Mouse (Mus musculus): ENCODE results near the gene Tead3. TPM values are rescaled to one million over a fixed set of nuclear protein-coding genes. Genes with fewer than 3 reads are reported as not detected.
"Not testable (repeated sequence)": the region's sequence is repeated elsewhere in the genome, so short reads cannot be mapped to it uniquely, and the experiment has no call there.

Tead3 gene
- polyA plus RNA-seq, 1 experiment from 2014 or later = 10.0 TPM

DNA sequence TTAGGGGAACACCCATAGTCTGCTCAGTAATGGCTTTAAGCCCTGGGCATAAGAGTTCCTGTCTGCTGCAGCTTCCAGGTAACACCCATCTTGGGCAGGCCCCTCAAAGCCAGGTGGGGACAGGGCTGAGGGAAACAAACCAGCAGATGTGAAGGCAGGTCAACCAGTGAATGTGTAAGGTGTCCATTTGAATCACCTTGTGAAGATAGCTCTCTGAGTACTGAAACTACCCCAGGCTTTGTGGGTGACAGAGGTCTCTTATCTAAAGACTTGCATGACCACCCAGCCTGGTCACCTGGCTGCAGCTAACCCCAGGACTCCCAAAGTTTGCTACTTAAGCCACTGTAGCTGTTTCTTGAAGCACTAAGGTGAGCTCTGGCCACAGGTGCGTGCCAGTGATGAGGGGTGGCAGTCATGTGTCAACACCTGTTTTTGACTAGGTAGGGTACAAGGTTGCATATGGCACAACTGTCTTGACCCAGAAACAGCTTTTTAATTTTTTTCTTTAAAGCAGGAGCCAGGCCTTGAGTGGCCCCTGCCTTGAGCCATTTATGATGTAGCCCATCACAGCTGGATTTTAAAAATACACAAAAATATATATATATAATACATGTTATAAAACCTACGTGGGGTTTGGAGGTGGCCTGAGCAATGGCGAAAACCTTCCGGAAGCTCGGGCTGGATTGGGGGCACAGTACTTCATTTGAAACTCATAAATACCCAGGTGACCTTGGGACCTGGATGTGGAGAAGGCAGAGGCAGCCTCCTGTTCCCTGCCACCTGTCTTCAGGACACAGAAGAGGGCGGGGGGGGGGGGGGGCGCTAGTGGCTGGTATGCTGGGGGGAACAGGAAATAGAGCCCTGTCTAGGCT lies 19.1 kb downstream of the Tead3 start:
- no peak overlapping the region for H3K4me2 ChIP-seq (ENCODE audit: low read depth, severe bottlenecking)
- peaks cover 14% of the 10 kb centered on the region for H3K36me3 ChIP-seq (ENCODE audit: control insufficient read depth, insufficient read depth, low read length)
- ATAC-seq (ENCODE audit: insufficient number of reproducible peaks, low FRiP score, low TSS enrichment, low read depth) (no peak), DNase-seq (ENCODE audit: low spot score) (peak; percentile 55)
- no peaks in the 10 kb centered on the region for H3K9me3 ChIP-seq (ENCODE audit: control insufficient read depth, low read length)
- no peak overlapping the region for H3K4me3 ChIP-seq (ENCODE audit: low read depth, low read length)
- no peak overlapping the region for H3K9ac ChIP-seq (ENCODE audit: low read length)
- WGBS = 20% methylated on average over 5 of the region's 7 CpGs
- H3K27me3 ChIP-seq (ENCODE audit: control insufficient read depth, insufficient read depth, low read length) = no peaks in the 10 kb centered on the region
- H3K27ac ChIP-seq (replicated peaks; ENCODE audit: low read depth, low read length) = peak overlapping the region; percentile 36; the same call in 1 of the 2 replicates
- peaks cover 49% of the 10 kb centered on the region for H3K4me1 ChIP-seq (ENCODE audit: control insufficient read depth, insufficient read depth, low read length)

DNA sequence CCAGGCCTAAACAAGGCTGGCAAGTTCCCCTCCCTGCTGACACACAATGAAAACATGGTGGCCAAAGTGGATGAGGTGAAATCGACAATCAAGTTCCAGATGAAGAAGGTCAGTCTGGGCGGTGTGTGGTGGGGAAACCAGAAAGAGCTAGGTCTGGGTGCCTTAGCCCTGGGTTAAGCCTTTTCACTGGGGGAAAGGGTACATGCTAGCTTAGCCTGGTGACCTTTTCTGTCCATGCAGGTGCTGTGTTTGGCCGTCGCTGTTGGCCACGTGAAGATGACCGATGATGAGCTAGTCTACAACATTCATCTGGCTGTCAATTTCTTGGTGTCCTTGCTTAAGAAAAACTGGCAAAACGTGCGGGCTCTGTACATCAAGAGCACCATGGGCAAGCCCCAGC lies 20.0 kb downstream of the Tead3 start:
- not testable (repeated sequence) for H3K27ac ChIP-seq (replicated peaks; ENCODE audit: low read depth, low read length)

DNA sequence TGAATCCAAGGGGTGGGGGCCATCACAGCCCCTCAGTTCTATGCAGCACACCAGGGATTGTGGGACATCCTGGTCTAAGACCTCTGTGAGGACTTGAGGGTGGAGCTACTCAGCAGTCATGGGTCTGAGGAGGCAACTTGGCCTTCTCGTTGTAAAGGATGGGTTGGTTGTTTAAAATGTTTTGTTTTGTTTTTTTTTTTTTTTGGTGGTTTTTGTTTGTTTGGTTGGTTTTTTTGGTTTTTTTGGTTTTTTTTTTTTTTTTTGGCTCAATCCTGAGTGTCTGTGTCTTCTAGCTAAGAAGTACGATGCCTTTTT lies 20.4 kb downstream of the Tead3 start:
- no peaks in the 10 kb centered on the region for H3K27me3 ChIP-seq (ENCODE audit: control insufficient read depth, insufficient read depth, low read length)
- ATAC-seq (ENCODE audit: insufficient number of reproducible peaks, low FRiP score, low TSS enrichment, low read depth) (no peak), DNase-seq (ENCODE audit: low spot score) (no peak)
- H3K9me3 ChIP-seq (ENCODE audit: control insufficient read depth, low read length) = no peaks in the 10 kb centered on the region
- H3K4me2 ChIP-seq (ENCODE audit: low read depth, severe bottlenecking) = peak overlapping the region; percentile 75
- peak overlapping the region; percentile 24; the same call in 1 of the 2 replicates for H3K9ac ChIP-seq (ENCODE audit: low read length)
- H3K27ac ChIP-seq (replicated peaks; ENCODE audit: low read depth, low read length) = 0 out of 2 replicates have a peak overlapping the region, but pooled peaks have one; percentile 30
- peaks cover 49% of the 10 kb centered on the region for H3K4me1 ChIP-seq (ENCODE audit: control insufficient read depth, insufficient read depth, low read length)
- H3K4me3 ChIP-seq (ENCODE audit: low read depth, low read length) = peak overlapping the region; percentile 97
- 53% methylated on average over 2 of the region's 2 CpGs for WGBS
- H3K36me3 ChIP-seq (ENCODE audit: control insufficient read depth, insufficient read depth, low read length) = peaks cover 14% of the 10 kb centered on the region

More for the DNA sequence above, 20.0 kb downstream of the Tead3 start:
- not testable (repeated sequence) for H3K9ac ChIP-seq (ENCODE audit: low read length); H3K4me3 ChIP-seq (ENCODE audit: low read depth, low read length); H3K27me3 ChIP-seq (ENCODE audit: control insufficient read depth, insufficient read depth, low read length); DNase-seq (ENCODE audit: low spot score); ATAC-seq (ENCODE audit: insufficient number of reproducible peaks, low FRiP score, low TSS enrichment, low read depth); H3K4me2 ChIP-seq (ENCODE audit: low read depth, severe bottlenecking); H3K9me3 ChIP-seq (ENCODE audit: control insufficient read depth, low read length)
- WGBS = 72% methylated on average over 6 of the region's 8 CpGs
- peaks cover 49% of the 10 kb centered on the region for H3K4me1 ChIP-seq (ENCODE audit: control insufficient read depth, insufficient read depth, low read length)
- peaks cover 14% of the 10 kb centered on the region for H3K36me3 ChIP-seq (ENCODE audit: control insufficient read depth, insufficient read depth, low read length)

DNA sequence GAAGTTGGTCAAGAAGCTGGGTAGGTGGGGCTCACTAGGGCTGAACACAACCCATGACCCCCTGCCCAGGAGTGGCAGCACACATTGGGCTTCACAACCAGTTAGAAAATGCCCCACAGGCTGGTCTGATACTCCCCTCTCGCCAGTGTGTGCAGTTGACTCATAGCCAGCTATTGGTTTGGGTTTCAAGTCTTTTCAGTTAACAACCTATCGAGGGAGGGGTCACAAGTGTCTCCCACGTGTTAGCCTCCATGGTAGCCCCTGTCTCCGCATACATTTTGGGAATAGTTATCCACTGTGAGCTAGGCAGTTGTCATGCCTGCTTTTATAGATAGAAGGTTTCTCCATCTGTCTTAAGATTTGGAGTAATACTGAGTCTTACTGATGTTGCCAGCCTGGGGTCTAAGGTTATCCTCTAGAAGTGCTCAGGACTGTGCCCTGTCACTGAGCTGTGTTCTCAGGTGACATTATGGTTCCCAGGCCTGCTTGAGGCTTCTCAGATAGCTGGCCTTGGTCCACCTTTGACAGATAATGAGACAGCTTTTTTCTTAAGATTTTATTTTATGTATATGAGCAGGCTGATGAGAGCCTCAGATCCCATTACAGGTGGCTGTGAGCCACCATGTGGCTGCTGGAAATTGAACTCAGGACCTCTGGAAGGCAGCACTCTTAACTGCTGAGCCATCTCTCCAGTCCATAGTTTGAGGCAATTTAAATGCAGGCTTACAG lies 20.9 kb downstream of the Tead3 start:
- WGBS = 6% methylated on average over 4 of the region's 4 CpGs
- H3K9me3 ChIP-seq (ENCODE audit: control insufficient read depth, low read length) = no peaks in the 10 kb centered on the region
- ATAC-seq (ENCODE audit: insufficient number of reproducible peaks, low FRiP score, low TSS enrichment, low read depth) (no peak), DNase-seq (ENCODE audit: low spot score) (peak; percentile 42)
- no peaks in the 10 kb centered on the region for H3K27me3 ChIP-seq (ENCODE audit: control insufficient read depth, insufficient read depth, low read length)
- peaks cover 15% of the 10 kb centered on the region for H3K36me3 ChIP-seq (ENCODE audit: control insufficient read depth, insufficient read depth, low read length)
- peaks cover 49% of the 10 kb centered on the region for H3K4me1 ChIP-seq (ENCODE audit: control insufficient read depth, insufficient read depth, low read length)
- H3K27ac ChIP-seq (replicated peaks; ENCODE audit: low read depth, low read length) = peak overlapping the region; percentile 95
- H3K4me2 ChIP-seq (ENCODE audit: low read depth, severe bottlenecking) = peak overlapping the region; percentile 75
- peak overlapping the region; percentile 99 for H3K9ac ChIP-seq (ENCODE audit: low read length)
- H3K4me3 ChIP-seq (ENCODE audit: low read depth, low read length) = peak overlapping the region; percentile 97

DNA sequence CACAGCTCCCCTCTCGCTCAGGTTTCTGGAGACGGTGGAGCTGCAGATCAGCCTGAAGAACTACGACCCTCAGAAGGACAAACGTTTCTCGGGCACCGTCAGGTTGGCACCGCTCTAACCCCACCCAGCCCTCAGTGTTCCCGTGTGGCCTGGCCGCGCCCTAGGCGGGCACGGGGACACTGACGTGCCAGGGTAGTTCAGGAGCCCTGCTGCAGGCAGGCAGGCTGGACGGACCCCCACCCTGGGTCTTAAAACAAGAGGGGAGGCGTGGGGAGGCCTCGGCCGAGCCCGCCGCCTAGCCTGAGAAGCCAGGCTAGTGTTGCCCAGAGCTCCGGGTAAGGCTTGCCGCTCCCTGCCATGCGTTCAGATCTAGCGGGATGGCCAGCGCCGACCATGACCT lies 21.7 kb downstream of the Tead3 start:
- Histone ChIP-seq H3K4me3 (ENCODE audit: low read depth, low read length) (peak overlapping the region; percentile 97), H3K27me3 (ENCODE audit: control insufficient read depth, insufficient read depth, low read length) (no peaks in the 10 kb centered on the region), H3K9me3 (ENCODE audit: control insufficient read depth, low read length) (no peaks in the 10 kb centered on the region), H3K4me1 (ENCODE audit: control insufficient read depth, insufficient read depth, low read length) (peaks cover 44% of the 10 kb centered on the region), H3K36me3 (ENCODE audit: control insufficient read depth, insufficient read depth, low read length) (peaks cover 17% of the 10 kb centered on the region), H3K4me2 (ENCODE audit: low read depth, severe bottlenecking) (peak overlapping the region; percentile 75), H3K9ac (ENCODE audit: low read length) (peak overlapping the region; percentile 99), H3K27ac (replicated peaks; ENCODE audit: low read depth, low read length) (peak overlapping the region; percentile 95)
- no peak for ATAC-seq (ENCODE audit: insufficient number of reproducible peaks, low FRiP score, low TSS enrichment, low read depth)
- under 1% methylated on average over 24 of the region's 25 CpGs for WGBS
- DNase-seq (ENCODE audit: low spot score) = peak; percentile 52

DNA sequence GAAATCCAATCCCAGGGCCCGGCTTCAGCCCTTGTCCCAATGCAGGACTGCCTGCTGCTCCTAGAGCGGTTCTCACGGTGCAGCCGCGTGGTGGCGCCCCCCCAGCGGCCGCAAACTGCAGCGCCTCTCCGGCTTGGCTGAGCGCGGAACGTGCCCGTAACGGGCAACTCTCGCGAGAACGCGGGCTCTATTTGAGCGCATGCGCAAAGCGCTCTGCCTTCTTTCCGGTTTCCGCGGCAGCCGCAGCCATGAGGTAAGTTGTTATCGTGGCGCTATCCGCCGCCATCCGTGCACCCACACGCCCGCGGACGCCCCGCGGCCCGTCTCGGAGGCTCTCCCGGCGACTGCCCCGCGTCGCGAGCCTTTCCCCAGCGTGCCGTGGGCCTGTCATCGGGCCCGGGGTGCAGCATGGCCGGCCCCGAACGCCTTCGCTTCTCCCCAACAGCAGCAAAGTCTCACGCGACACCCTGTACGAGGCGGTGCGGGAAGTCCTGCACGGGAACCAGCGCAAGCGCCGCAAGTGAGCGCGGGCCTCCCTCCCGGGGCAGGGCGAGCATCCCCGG lies 22.2 kb downstream of the Tead3 start, which contains the start of gene Rpl10a:
Gene Rpl10a (plus strand): TSS at position 106 of the 563 bp plus-strand sequence.
- peaks cover 17% of the 10 kb centered on the region for H3K36me3 ChIP-seq (ENCODE audit: control insufficient read depth, insufficient read depth, low read length)
- WGBS = under 1% methylated on average over 67 of the region's 67 CpGs
- H3K9me3 ChIP-seq (ENCODE audit: control insufficient read depth, low read length) = no peaks in the 10 kb centered on the region
- DNase-seq (ENCODE audit: low spot score) = peak; percentile 99
- peak within 1 kb of the TSS; percentile 99 for H3K9ac ChIP-seq (ENCODE audit: low read length)
- ATAC-seq (ENCODE audit: insufficient number of reproducible peaks, low FRiP score, low TSS enrichment, low read depth) = peak; percentile 80
- H3K27me3 ChIP-seq (ENCODE audit: control insufficient read depth, insufficient read depth, low read length) = no peaks in the 10 kb centered on the region
- peak within 1 kb of the TSS; percentile 75 for H3K4me2 ChIP-seq (ENCODE audit: low read depth, severe bottlenecking)
- peak within 1 kb of the TSS; percentile 97 for H3K4me3 ChIP-seq (ENCODE audit: low read depth, low read length)
- H3K4me1 ChIP-seq (ENCODE audit: control insufficient read depth, insufficient read depth, low read length) = peaks cover 39% of the 10 kb centered on the region
- peak within 1 kb of the TSS; percentile 95 for H3K27ac ChIP-seq (replicated peaks; ENCODE audit: low read depth, low read length)

DNA sequence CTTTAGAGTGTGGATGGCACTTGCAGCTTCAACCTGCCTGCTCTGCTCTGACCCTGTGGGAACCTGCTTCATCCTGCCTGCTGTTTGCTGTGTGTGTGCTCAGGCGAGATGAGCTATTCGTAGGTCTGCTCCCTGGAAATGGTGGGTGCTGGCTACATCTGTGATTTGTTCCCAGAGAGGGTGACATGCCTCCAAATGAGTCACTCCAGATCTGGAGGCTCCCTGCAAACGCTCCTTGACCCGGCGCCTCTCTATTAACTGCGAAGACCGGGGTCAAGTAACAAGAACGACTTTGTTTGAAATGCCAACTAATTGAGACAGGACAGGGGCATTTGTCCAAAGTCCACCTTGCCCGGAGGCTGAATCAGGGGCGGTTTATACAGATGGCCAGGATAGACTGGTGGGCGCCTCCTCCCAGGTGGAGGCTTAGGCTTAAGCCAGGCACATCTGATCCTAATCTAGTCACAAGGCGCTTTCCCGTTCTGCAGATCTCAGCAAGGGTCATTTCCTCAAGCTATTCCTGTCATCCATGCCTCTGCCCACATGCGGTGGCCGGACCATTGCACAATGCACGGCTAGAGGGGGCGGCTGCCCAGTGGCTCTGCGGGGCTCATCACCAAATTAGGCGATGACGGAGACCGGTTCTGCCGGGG lies 22.8 kb downstream of the Tead3 start:
- Histone ChIP-seq H3K36me3 (ENCODE audit: control insufficient read depth, insufficient read depth, low read length) (peaks cover 17% of the 10 kb centered on the region), H3K4me3 (ENCODE audit: low read depth, low read length) (peak overlapping the region; percentile 97), H3K27ac (replicated peaks; ENCODE audit: low read depth, low read length) (peak overlapping the region; percentile 95), H3K9me3 (ENCODE audit: control insufficient read depth, low read length) (no peaks in the 10 kb centered on the region), H3K27me3 (ENCODE audit: control insufficient read depth, insufficient read depth, low read length) (no peaks in the 10 kb centered on the region), H3K4me1 (ENCODE audit: control insufficient read depth, insufficient read depth, low read length) (peaks cover 33% of the 10 kb centered on the region), H3K4me2 (ENCODE audit: low read depth, severe bottlenecking) (peak overlapping the region; percentile 75), H3K9ac (ENCODE audit: low read length) (peak overlapping the region; percentile 99)
- DNase-seq (ENCODE audit: low spot score) = no peak
- peak; percentile 44 for ATAC-seq (ENCODE audit: insufficient number of reproducible peaks, low FRiP score, low TSS enrichment, low read depth)
- WGBS = 2% methylated on average over 22 of the region's 22 CpGs

DNA sequence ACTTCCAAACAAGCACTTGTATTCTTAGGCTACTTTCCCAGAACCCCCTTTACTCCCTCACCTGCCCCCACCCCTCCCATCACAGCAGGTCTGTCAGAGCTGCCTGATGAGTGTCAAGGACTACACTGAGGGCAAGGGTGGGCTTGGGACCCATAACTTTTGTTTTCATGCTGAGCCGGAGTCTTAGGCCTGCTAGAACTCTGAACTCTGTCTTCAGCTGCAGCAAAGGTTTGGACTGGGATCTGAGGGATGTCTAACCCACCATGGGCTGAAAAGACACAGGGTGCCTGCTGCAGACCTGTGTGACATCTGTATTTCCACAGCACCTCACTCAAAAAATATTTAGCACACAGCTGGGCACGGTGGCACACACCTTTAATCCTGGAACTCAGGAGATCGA lies 23.7 kb downstream of the Tead3 start:
- Histone ChIP-seq H3K27me3 (ENCODE audit: control insufficient read depth, insufficient read depth, low read length) (no peaks in the 10 kb centered on the region), H3K27ac (replicated peaks; ENCODE audit: low read depth, low read length) (no peak overlapping the region), H3K4me1 (ENCODE audit: control insufficient read depth, insufficient read depth, low read length) (peaks cover 24% of the 10 kb centered on the region), H3K9me3 (ENCODE audit: control insufficient read depth, low read length) (no peaks in the 10 kb centered on the region), H3K9ac (ENCODE audit: low read length) (no peak overlapping the region; the same call in none of the 2 replicates), H3K4me2 (ENCODE audit: low read depth, severe bottlenecking) (no peak overlapping the region), H3K36me3 (ENCODE audit: control insufficient read depth, insufficient read depth, low read length) (peaks cover 15% of the 10 kb centered on the region), H3K4me3 (ENCODE audit: low read depth, low read length) (no peak overlapping the region)
- DNase-seq (ENCODE audit: low spot score) (no peak), ATAC-seq (ENCODE audit: insufficient number of reproducible peaks, low FRiP score, low TSS enrichment, low read depth) (no peak)
- WGBS = 76% methylated on average over 3 of the region's 3 CpGs
